Mouse (Mus musculus) neutrophil, adult 59 days (primary cell): ENCODE data around the gene Pknox2. TPM values are rescaled to one million over a fixed set of nuclear protein-coding genes. Genes with fewer than 3 reads are reported as not detected.

ENCODE experiments used
- total RNA-seq, 2 experiments: library from RNA; stranded (reverse); gene quantifications; 1 replicate in 1 of 2; 2 replicates in 1 of 2; pipeline ENCODE4 v1.2.4; 2023

The Pknox2 gene
- 1 to 10 TPM; 6.3 to 9.0 TPM for total RNA-seq

DNA sequence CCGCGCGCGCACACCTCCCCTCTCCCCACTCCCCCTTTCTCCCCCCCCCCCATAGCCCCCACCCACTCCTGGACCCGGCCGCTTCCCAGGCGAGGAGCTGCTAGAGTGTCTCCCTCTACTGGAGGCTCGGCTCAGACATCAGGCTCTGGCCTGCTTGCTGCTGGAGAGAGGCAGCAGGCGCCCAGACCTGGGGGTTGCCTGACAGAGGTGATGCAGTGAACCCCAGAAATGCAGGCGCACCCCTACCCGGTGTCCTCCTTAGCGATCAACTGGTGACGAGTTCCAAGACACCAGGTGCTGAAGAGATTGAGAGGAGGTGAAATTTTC, at the start of gene Pknox2:
Gene Pknox2, minus strand, starts transcription at position 49 of the 327 bp plus-strand sequence.

Other genes starting within 250 kb of the Pknox2 start
- gene Tmem218, start 60.8 kb upstream of the Pknox2 start, total RNA-seq = 1 to 10 TPM; 1.3 to 1.8 TPM
- gene Slc37a2, start 108.3 kb upstream of the Pknox2 start, total RNA-seq = 10 to 100 TPM; 10.7 to 13.6 TPM
- gene Ccdc15, start 201.0 kb upstream of the Pknox2 start, total RNA-seq = 1 to 10 TPM; 6.4 to 7.2 TPM
- not detected for gene Hepacam, start 219.9 kb upstream of the Pknox2 start, total RNA-seq